Mouse (Mus musculus) ES-E14 (cell line): ENCODE data around the gene Cd9.

ENCODE experiments used
- CHD2 ChIP-seq: IDR thresholded peaks from 2 replicates; pipeline ENCODE4 v1.6.1; 2014; ENCODE audit warnings: mild to moderate bottlenecking, low read depth, low read length, inconsistent platforms
- HCFC1 ChIP-seq: IDR thresholded peaks from 2 replicates; pipeline ENCODE4 v1.6.1; 2012; ENCODE audit warnings: low read length, inconsistent platforms, borderline replicate concordance; ENCODE audit not compliant: insufficient read depth
- MAFK ChIP-seq: IDR thresholded peaks from 2 replicates; pipeline ENCODE4 v1.6.1; 2014; ENCODE audit warnings: mild to moderate bottlenecking, low read depth, low read length, inconsistent platforms; ENCODE audit not compliant: insufficient read depth
- ZC3H11A ChIP-seq: IDR thresholded peaks from 2 replicates; pipeline ENCODE4 v1.6.1; 2012; ENCODE audit warnings: low read depth, mild to moderate bottlenecking, inconsistent platforms, low read length, borderline replicate concordance
- ZNF384 ChIP-seq: IDR thresholded peaks from 2 replicates; pipeline ENCODE4 v1.6.1; 2012; ENCODE audit warnings: low read depth, low read length, inconsistent platforms

- TF ChIP-seq CHD2 = no peak
- TF ChIP-seq HCFC1 = no peak
- no peak for TF ChIP-seq ZC3H11A
- TF ChIP-seq MAFK = no peak
- no peak for TF ChIP-seq ZNF384
Observed at GRCm38 (mm10) chr6:125424156-125424555, 70.4 kb downstream of the Cd9 start.
